Mouse (Mus musculus) left cerebral cortex, postnatal 4 days (tissue): ENCODE data around the gene Gulp1. TPM values are rescaled to one million over a fixed set of nuclear protein-coding genes. Genes with fewer than 3 reads are reported as not detected.
A peak's percentile ranks its signal among the peaks of the same experiment; 100 is the strongest.

Source experiments
- DNase-seq: peaks from one replicate; pipeline ENCODE4 v3.0.0-alpha.2; 2022
- intact Hi-C: fragments of 180-260 bp; cut with DNase I; formaldehyde crosslinking; loops from one replicate; pipeline ENCODE4 v1.15.1; 2025
- total RNA-seq, 2 experiments: library from RNA; stranded (reverse); gene quantifications; 2 replicates each; pipeline ENCODE4 v1.2.3; 2021

Gene Gulp1
- total RNA-seq, 2 experiments from 2014 or later = 7.9 to 8.1 TPM

DNA sequence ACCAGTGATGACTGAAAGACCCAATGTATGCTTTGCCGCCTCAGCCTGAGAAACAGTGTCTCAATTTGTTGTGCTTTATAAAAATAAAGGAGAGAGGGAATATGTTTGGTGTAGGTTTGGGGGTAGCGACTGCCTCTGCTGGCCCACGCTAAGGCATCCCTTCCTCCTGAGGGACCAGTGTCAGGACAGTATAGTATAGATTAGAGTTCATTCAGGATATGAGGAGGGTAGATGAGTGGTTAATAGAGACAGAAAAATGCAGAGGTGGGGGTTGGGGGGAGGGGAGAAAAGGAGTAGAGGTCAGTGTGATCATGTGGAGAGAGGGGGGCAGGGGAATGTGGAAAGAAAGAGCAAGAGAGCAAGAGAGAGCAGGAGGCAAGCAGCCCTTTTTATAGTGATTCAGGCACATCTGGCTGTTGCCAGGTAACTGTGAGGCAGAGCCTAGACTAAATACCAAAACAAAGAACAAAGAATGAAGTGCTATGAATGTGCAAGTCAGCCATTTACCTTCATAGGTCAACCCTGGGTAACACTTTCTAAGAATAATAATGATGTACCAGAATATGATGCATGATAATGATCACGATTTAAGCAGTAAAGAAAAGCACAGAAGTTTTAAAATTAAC is 169.6 kb downstream of the Gulp1 start:
- DNase-seq = no peak
- intact Hi-C loops = no loop called here

DNA sequence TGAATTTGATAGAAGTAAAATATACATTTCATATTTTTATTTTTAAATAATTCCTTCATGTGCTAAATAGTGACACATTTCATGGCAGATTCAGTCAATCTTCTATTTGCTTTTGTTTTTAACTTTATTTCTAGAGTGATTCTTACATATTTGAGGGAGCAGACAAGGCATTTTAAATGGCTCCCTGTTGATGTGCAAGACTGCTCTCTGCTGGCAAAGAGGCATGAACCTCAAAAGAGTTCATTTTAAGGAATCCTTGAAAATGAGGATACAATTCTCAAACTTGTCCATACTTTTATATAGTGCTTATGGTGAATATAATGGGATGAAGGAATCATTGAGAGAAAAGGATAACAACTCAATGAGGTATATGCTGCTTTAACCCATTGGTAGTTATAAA is 189.9 kb downstream of the Gulp1 start:
- peak; percentile 3 for DNase-seq
- intact Hi-C loops = loop anchor here (2.0 to 10.0 kb wide), 3 partner anchors 512 to 934 kb away; no protein-coding TSS in a partner anchor

DNA sequence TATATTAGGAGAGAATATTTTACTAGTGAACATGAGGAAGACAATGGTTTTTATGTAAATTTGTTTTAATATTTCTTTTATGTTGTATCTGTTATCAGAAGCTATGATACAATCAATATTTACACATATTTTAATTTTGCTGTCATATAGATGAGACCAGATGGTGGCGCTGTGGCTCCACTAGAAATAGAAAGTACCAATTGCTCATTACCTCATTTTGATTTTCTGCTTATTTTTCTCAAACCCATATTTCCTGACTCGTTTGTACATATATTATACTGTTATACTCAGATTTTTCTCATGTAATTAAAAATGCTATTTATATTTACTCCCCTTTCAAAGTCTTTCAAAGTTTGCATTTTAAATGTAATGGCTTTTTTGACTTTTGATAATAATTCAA is 194.4 kb downstream of the Gulp1 start:
- DNase-seq = peak; percentile 19
- intact Hi-C loops = loop anchor here (1.0 to 10.0 kb wide), 4 partner anchors 567 to 1021 kb away; partner anchors contain the start of gene Col3a1

DNA sequence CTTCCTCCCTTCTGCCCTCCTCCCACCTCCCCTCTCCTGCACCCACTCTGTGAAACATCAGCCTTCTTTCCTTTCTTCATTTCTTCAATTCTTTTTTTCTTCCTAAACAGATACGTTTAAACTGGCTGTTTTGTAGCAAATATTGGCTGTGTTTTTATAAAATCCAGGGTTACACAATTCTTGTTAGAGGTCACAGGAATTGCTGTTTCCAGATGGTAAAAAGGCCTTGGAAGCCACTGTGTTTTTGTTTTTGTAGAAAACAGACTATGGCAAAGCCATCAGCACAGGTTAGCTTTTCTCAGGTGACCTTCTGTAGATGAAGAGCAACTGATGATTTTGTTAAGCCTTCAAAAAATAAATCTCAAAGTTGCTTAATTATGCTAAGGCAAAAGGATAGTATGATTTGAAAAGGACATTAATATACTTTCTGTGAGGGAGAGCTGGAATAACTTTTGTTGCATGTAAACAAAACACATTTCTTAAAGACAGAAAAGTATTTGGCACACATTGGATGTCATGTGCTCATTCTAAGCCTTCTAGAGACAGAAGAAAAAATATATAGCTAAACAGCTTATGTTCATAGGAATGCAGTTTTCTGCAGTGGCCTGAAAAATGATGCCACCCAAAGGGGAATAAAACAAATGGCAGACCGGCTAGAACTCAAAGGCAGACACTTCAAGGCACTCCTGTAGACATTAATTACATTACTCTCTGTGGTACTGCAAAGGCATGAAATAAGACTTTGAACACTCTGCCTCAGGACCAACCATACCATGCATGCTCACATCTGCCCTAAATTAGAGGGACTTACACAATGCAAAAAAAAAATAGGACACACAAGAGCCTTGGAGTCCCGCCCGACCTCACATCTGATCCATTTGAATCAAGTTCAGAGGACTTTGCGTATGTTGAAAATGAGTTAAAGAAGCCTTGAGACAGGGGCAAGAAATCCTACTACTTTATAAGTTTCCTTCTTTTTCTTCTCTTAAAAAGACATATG is 199.7 kb downstream of the Gulp1 start:
- intact Hi-C loops = no loop called here
- no peak for DNase-seq

DNA sequence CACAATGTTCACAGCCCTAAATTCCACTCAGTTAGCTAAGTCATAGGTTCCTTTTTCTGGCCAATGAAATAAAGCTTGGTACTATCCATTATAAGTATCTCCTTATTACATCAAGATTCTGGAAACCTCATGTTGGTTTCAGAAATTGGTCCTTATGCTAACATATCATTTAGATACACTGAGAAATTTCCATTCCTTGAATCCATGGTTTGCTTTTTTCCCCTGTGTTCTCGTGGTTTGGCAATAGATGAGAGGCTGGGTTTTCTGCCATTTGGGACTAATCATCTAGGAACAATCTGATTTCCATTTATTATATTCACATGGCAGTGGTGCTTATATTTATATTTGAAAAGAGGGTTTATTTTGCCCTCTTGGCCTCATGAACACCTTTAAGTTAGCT is 226.9 kb downstream of the Gulp1 start:
- no peak for DNase-seq
- intact Hi-C loops = no loop called here

DNA sequence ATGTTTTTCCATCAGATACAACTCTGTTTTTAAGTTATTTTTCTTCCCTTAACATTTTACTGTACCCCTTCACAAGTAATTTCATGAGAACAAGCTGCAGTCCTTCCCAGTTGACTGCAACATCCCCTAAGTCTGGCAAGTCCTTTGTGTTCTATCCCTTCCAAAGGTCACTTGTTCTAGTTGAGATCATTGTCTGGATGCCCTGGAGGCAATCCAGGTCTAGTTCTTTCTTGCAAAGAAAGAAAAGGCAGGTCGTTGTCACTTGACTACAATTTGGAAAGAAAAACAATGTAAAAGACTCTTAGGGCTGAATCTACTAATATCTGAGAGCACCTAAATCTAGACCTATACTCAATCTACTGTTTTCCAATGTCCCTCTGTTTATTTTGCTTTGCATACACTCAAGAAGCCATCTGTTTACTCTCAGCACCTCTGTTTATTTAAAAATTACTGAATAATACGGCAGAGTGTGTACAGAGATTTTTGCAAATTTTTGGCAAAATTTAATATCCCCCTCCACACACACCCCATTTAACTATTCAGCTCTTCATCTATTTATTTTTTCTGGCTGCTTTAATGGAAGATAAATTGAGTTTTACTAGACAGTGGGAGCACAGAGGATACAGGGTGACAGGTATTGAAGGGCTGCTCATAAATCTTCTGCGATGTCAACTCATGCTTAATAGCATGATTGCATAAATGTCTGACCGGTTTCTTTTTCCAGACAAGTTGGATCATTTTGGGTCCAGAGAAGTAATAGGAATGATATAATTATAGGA is 252.5 kb downstream of the Gulp1 start:
- intact Hi-C loops = no loop called here
- no peak for DNase-seq

DNA sequence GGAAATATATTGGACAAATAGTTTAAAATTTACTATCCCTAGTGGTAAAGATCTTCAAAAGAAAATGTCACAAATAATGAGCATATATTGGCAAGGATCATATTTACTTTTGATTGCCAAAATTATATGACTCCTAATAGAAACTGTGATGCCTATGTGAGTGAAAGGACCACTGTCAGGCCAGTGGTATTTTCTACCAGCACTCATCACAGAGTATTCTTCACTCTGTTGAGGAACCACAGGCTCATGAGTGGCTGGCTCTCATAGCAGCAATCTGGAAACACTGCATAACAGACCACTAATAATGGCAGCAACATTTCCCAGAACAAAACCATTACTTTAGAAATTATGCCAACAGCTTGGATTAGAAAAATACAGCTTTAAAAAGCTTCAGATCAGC is 255.1 kb downstream of the Gulp1 start:
- no peak for DNase-seq
- intact Hi-C loops = no loop called here

DNA sequence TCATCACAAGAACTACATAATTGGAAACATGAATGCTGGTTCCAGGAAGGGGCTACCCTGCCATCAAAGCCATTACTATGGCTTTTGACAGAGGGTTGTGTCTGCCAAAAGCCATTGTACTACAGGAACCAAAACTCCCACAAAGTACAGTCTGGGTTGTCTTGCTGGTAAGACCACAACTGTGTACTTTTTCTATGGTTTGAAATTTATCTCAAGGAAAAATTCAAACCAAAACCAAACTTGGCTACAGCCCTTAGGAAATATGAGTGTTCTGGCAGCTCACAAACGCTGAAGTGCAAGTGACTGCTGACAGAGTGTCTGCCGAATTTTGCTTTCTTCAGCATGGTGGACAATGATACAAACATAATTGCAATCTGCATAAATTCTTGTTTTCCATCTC is 259.0 kb downstream of the Gulp1 start:
- DNase-seq = no peak
- intact Hi-C loops = no loop called here

DNA sequence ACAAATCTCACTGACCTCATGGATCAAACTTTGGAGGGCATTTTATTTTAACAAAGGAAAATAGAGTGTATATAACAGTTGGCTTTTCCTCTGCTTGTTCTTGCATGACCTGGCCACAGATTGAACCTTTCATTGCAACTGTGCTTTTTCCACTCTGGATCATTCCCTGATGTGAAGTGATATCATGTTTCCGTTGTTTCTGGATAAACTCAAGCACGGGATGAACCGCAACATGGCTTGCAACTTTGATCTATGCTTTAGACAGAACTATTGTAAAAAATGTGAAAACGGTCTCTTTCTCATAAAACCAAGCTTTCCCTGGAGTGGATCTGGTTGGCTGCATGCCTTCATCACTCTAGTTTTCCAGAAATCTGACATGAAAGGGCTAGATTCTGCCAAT is 282.6 kb downstream of the Gulp1 start:
- DNase-seq = no peak
- intact Hi-C loops = no loop called here
